Mouse (Mus musculus) MEL (cell line): ENCODE results near the gene Chpt1.

ENCODE experiments used
- ELF1 ChIP-seq: IDR thresholded peaks from 2 replicates; pipeline ENCODE4 v1.6.1; 2014; ENCODE audit warnings: low read depth, mild to moderate bottlenecking, inconsistent platforms, low read length, improper control_type of control experiment, moderate library complexity
- ETS1 ChIP-seq: IDR thresholded peaks from 2 replicates; pipeline ENCODE4 v1.6.1; 2012; ENCODE audit warnings: low read depth, mild to moderate bottlenecking, inconsistent platforms, low read length, improper control_type of control experiment, moderate library complexity
- GATA1 ChIP-seq: IDR thresholded peaks from 2 replicates; pipeline ENCODE4 v1.6.1; 2011; ENCODE audit warnings: low read depth, low read length, improper control_type of control experiment
- USF1 ChIP-seq: IDR thresholded peaks from 2 replicates; pipeline ENCODE4 v1.6.1; 2014; ENCODE audit warnings: low read depth, mild to moderate bottlenecking, inconsistent platforms, low read length, improper control_type of control experiment, moderate library complexity

GRCm38 (mm10) chr10:88420141-88420541 is 83.7 kb downstream of the Chpt1 start:
- TF ChIP-seq ELF1 (no peak), GATA1 (no peak), USF1 (no peak), ETS1 (no peak)
